Mouse (Mus musculus) lung, postnatal 0 days (tissue): ENCODE measurements around the gene Socs7.

ENCODE experiments used
- CTCF ChIP-seq: IDR thresholded peaks from 2 replicates; pipeline ENCODE4 v1.5.1; 2016; ENCODE audit warnings: antibody characterized with exemption, mild to moderate bottlenecking
- EP300 ChIP-seq: IDR thresholded peaks from 2 replicates; pipeline ENCODE4 v1.6.1; 2016; ENCODE audit warnings: antibody characterized with exemption, mild to moderate bottlenecking, control low read depth

GRCm38 (mm10) chr11:97399958-97400710 is 37.8 kb downstream of the Socs7 start:
- TF ChIP-seq CTCF (peak; percentile 97), EP300 (no peak)
